Mouse (Mus musculus) embryonic facial prominence, embryonic 14.5 days (tissue): Measurements from ENCODE around the gene Slc17a8. TPM values are rescaled to one million over a fixed set of nuclear protein-coding genes. Genes with fewer than 3 reads are reported as not detected.

ENCODE experiments used
- ATAC-seq: fragments of 200-750 bp; cut with Nextera tagmentation; 2 replicates; pipeline ENCODE4 v1.8.0; 2017; ENCODE audit warnings: low read depth, moderate number of reproducible peaks, moderate TSS enrichment
- DNase-seq: peaks from one replicate; pipeline ENCODE4 v3.0.0-alpha.2; 2015; ENCODE audit warnings: low spot score
- H3K27ac ChIP-seq: fragments of 300-500 bp; sonication (generic); replicated peaks from 2 replicates; pipeline ENCODE4 v1.5.1; 2014; ENCODE audit warnings: low read depth, mild to moderate bottlenecking, low read length, moderate library complexity
- H3K27me3 ChIP-seq: fragments of 300-500 bp; sonication (generic); replicated peaks from 2 replicates; pipeline ENCODE4 v1.6.1; 2014; ENCODE audit warnings: low read length; ENCODE audit not compliant: control insufficient read depth, insufficient read depth
- H3K36me3 ChIP-seq: fragments of 300-500 bp; sonication (generic); 2 replicates; pipeline ENCODE4 v1.6.1; 2014; ENCODE audit warnings: low read length, mixed read lengths; ENCODE audit not compliant: control insufficient read depth, insufficient read depth
- H3K4me1 ChIP-seq: fragments of 300-500 bp; sonication (generic); 2 replicates; pipeline ENCODE4 v1.6.1; 2014; ENCODE audit warnings: antibody characterized with exemption, low read length; ENCODE audit not compliant: control insufficient read depth, insufficient read depth
- H3K4me2 ChIP-seq: fragments of 300-500 bp; sonication (generic); 2 replicates; pipeline ENCODE4 v1.6.1; 2014; ENCODE audit warnings: low read depth, mild to moderate bottlenecking, low read length, moderate library complexity, mixed read lengths
- H3K4me3 ChIP-seq: fragments of 300-500 bp; sonication (generic); 2 replicates; pipeline ENCODE4 v1.5.1; 2014; ENCODE audit warnings: low read depth, mild to moderate bottlenecking, low read length
- H3K9ac ChIP-seq: fragments of 300-500 bp; sonication (generic); 2 replicates; pipeline ENCODE4 v1.6.1; 2014; ENCODE audit warnings: low read depth, mild to moderate bottlenecking, low read length, moderate library complexity, mixed read lengths
- H3K9me3 ChIP-seq: fragments of 300-500 bp; sonication (generic); 2 replicates; pipeline ENCODE4 v1.6.1; 2016; ENCODE audit warnings: low read length; ENCODE audit not compliant: control insufficient read depth
- WGBS: fragments of 180-500 bp; shearing (Covaris S2); extraction: QIAGEN DNeasy Blood & Tissue Kit; methylation state at CpG from one replicate; pipeline ENCODE4 v1.1.7; 2014; 5-methylcytosine and 5-hydroxymethylcytosine counted together
- polyA plus RNA-seq: library from polyadenylated mRNA; unstranded; fragments of >200 nt; fragmentation: Nextera tagmentation; extraction: Ambion mirVana; gene quantifications from 2 replicates; pipeline ENCODE4 v1.2.1, GENCODE M21; 2014

Slc17a8 gene
- polyA plus RNA-seq, 1 experiment from 2014 or later: 0.04 TPM

DNA sequence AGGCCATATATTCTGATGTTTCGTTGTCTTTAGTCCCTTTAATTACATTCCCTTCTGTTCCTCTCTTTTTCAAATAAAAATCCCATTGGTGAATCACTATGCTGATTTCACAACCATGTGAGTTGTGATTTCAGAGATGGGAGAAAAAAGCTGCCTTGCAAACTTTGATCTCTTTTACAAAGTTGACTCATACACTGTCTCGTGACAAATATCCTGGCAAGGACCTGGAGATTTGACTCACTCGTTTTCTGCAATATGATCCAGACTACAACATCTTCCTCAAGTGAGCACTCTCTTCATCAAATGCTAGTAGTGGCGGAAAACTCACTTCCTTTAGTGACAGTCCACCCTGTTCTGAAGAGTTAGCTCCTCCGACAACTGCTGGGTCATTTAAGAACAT lies 21.7 kb downstream of the Slc17a8 start:
- WGBS: 65% methylated on average over 5 of the region's 5 CpGs
- Histone ChIP-seq H3K9me3 (no peaks in the 10 kb centered on the region), H3K36me3 (no peaks in the 10 kb centered on the region), H3K27me3 (no peaks in the 10 kb centered on the region), H3K4me3 (no peak overlapping the region), H3K4me2 (no peak overlapping the region), H3K4me1 (no peaks in the 10 kb centered on the region), H3K27ac (no peak overlapping the region), H3K9ac (no peak overlapping the region)
- ATAC-seq (no peak), DNase-seq (no peak)

DNA sequence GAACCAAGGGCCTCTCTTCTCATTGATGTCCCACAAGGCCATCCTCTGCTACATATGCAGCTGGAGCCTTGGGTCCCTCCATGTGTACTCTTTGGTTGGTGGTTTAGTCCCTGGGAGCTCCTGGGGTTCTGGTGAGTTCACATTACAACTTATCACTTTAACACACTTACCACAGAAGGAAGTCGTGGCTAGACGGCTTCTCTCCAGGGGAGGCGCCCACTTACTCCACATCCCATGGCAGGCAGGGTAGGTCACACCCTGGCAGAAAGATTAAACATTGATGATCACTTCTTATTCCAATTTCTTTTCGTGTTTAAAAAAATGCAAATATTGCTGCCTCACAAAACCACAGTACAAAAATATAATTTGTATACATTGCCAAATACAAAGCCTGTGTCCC lies 23.8 kb downstream of the Slc17a8 start:
- DNase-seq: no peak
- WGBS: 78% methylated on average over 4 of the region's 4 CpGs
- Histone ChIP-seq H3K9ac (no peak overlapping the region), H3K27ac (no peak overlapping the region), H3K36me3 (no peaks in the 10 kb centered on the region), H3K9me3 (no peaks in the 10 kb centered on the region), H3K27me3 (no peaks in the 10 kb centered on the region), H3K4me3 (no peak overlapping the region), H3K4me2 (no peak overlapping the region), H3K4me1 (no peaks in the 10 kb centered on the region)
- no peak for ATAC-seq

DNA sequence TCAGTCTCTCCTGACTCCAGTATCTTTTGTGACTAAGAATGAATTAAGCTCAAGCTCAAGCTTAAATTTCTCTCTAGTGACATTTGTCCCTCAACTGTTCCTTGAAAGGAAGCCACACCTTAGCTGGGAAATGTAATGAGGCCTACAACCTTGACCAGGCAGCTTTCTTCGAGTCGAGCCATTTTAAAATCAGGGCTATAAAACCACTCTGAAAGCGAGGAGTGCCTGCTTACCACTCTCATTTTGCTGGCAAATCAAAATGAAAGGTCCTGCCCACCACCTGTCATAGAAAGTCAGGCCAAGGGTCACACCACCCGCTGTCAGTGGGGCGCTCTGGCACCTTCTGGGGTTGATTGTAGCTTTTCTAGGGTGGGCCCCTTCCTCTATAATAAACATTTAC lies 25.1 kb downstream of the Slc17a8 start:
- H3K27me3 ChIP-seq: no peaks in the 10 kb centered on the region
- H3K9ac ChIP-seq: no peak overlapping the region
- no peak overlapping the region for H3K4me2 ChIP-seq
- H3K36me3 ChIP-seq: no peaks in the 10 kb centered on the region
- no peaks in the 10 kb centered on the region for H3K9me3 ChIP-seq
- 89% methylated on average over 5 of the region's 5 CpGs for WGBS
- no peak overlapping the region for H3K4me3 ChIP-seq
- ATAC-seq (no peak), DNase-seq (no peak)
- no peaks in the 10 kb centered on the region for H3K4me1 ChIP-seq
- H3K27ac ChIP-seq: no peak overlapping the region

DNA sequence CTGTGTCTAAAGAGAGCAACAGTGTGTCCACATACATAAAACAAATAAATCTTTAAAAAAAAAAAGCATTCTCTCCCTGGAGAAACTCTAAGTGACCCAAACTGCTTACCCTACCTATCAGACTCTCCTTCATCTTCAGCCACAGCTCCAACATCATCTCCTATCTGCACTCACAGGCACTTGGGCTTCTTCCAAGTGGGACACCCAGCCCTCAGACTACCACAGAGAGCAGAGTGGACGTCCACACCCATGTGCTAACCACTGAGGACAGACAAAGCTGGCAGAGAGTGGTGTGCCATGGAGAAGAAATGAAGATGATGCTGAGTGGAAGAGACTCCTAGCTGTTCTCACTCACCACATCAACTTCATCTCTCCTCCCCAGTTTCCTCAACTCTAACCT lies 25.5 kb downstream of the Slc17a8 start:
- H3K4me3 ChIP-seq: no peak overlapping the region
- DNase-seq (no peak), ATAC-seq (no peak)
- 52% methylated on average over 1 of the region's 1 CpGs for whole genome bisulfite sequencing
- H3K27ac ChIP-seq: no peak overlapping the region
- no peaks in the 10 kb centered on the region for H3K4me1 ChIP-seq
- H3K9ac ChIP-seq: no peak overlapping the region
- no peaks in the 10 kb centered on the region for H3K27me3 ChIP-seq
- H3K9me3 ChIP-seq: no peaks in the 10 kb centered on the region
- no peaks in the 10 kb centered on the region for H3K36me3 ChIP-seq
- H3K4me2 ChIP-seq: no peak overlapping the region

DNA sequence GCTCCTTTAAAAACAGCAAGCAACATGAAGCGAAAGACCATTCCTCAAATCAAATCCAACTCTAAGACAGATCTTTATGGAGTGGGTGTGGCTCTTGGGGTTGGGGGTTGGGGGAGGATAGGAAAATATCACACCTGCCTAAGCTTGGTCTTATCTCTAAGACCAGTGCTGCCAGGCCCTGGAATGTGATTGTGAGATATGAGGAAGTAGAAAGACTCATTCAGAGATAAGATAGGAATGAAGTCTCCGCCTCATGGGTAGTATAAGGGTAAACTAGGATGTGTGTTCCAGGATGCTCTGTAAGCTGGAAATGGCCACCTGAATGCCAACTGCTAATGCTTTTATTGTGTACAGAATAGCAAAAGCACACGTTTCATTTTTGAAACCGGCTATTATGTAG lies 26.7 kb downstream of the Slc17a8 start:
- no peak overlapping the region for H3K4me2 ChIP-seq
- no peaks in the 10 kb centered on the region for H3K4me1 ChIP-seq
- DNase-seq (no peak), ATAC-seq (no peak)
- no peaks in the 10 kb centered on the region for H3K36me3 ChIP-seq
- H3K27ac ChIP-seq: no peak overlapping the region
- WGBS: 81% methylated on average over 4 of the region's 4 CpGs
- H3K27me3 ChIP-seq: no peaks in the 10 kb centered on the region
- no peak overlapping the region for H3K9ac ChIP-seq
- no peaks in the 10 kb centered on the region for H3K9me3 ChIP-seq
- H3K4me3 ChIP-seq: no peak overlapping the region

DNA sequence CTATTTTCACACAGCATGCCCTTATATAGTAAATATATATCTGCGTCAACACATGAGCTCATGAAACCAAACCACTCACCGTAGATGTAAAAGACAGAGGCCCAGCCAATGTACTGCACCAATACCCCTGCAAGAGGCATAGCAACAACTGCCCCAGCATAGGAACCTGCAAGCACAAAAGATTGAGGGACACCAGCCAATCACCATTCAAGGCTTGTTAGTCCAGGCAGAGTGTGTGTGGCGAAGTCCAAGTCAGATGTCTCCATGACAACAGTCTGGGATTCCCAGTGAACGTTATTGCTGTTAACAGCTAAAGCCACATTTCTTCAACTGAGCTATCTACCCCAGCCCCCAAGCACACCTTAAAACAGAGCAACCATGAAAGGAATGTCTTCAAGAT lies 28.3 kb downstream of the Slc17a8 start:
- whole genome bisulfite sequencing: 70% methylated on average over 4 of the region's 4 CpGs
- Histone ChIP-seq H3K4me1 (no peaks in the 10 kb centered on the region), H3K4me2 (no peak overlapping the region), H3K27me3 (no peaks in the 10 kb centered on the region), H3K36me3 (no peaks in the 10 kb centered on the region), H3K9ac (no peak overlapping the region), H3K9me3 (no peaks in the 10 kb centered on the region), H3K27ac (no peak overlapping the region), H3K4me3 (no peak overlapping the region)
- ATAC-seq: no peak
- no peak for DNase-seq

DNA sequence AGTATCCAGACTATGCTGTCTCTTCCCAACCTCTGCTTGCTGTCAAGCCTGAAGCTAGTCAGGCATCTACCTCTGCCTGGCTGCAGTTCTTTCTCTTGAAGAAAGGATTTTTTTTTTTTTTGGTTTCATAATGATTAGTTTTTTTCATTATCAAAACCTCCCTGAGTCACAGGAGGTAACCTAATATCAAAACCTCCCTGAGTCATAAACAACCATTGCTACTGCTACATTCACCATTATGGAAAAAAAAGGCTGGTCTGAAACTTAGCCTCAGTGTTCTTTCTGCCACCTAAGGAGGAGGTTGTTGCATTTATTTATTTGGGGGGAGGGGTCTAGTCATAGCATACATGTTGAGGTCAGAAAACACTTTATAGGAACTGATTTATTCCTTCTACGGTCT lies 31.2 kb downstream of the Slc17a8 start:
- H3K9me3 ChIP-seq: no peaks in the 10 kb centered on the region
- no peaks in the 10 kb centered on the region for H3K4me1 ChIP-seq
- ATAC-seq: no peak
- H3K27me3 ChIP-seq: no peaks in the 10 kb centered on the region
- WGBS: 94% methylated on average over 1 of the region's 1 CpGs
- H3K36me3 ChIP-seq: no peaks in the 10 kb centered on the region
- H3K27ac ChIP-seq: no peak overlapping the region
- no peak overlapping the region for H3K4me2 ChIP-seq
- no peak for DNase-seq
- no peak overlapping the region for H3K4me3 ChIP-seq
- H3K9ac ChIP-seq: no peak overlapping the region

DNA sequence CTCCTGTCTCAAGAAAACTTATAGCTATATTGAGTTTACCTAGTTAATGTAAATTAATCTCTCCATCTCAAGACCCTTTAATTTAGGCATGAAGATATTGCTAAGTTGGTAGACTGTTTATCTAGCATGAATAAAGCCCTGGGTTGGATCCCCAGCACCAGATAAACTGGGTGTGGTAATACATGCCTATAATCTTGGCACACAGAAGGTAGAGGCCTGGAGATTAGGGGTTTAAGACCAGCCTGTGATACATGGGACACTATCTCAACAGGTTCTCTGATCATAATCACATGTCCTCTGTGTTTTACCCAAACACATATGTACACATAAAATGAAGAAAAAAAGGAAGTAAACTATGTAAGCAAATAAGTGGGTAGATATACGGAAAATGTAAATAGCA lies 32.3 kb downstream of the Slc17a8 start:
- no peak for ATAC-seq
- Histone ChIP-seq H3K4me1 (no peaks in the 10 kb centered on the region), H3K27ac (no peak overlapping the region), H3K9ac (no peak overlapping the region), H3K4me2 (no peak overlapping the region), H3K4me3 (no peak overlapping the region), H3K9me3 (no peaks in the 10 kb centered on the region), H3K27me3 (no peaks in the 10 kb centered on the region), H3K36me3 (no peaks in the 10 kb centered on the region)
- WGBS: 88% methylated on average over 1 of the region's 1 CpGs
- no peak for DNase-seq

DNA sequence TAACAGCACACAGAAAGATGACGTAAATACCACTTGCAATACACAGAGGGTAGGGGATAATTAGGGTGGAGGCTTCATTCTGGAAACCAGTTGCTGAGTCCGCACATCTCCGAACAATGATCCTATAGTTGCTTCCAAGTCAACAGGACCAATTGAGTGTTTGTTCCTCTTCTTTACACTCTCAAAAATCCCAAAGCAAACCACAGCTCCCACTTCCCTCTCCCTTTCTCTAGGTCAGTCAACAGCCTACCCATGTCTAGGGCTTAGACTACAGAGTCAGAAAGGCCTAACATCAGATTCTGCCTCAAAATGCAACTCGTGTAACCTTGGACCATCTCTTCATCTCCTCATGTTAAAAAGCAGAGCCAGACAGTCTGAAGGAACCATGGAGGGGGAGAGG lies 36.3 kb downstream of the Slc17a8 start:
- ATAC-seq: no peak
- H3K4me2 ChIP-seq: no peak overlapping the region
- 83% methylated on average over 4 of the region's 4 CpGs for WGBS

More for the DNA sequence above, 36.3 kb downstream of the Slc17a8 start:
- no peak overlapping the region for H3K27ac ChIP-seq
- no peaks in the 10 kb centered on the region for H3K36me3 ChIP-seq
- H3K4me1 ChIP-seq: no peaks in the 10 kb centered on the region
- H3K4me3 ChIP-seq: no peak overlapping the region
- H3K9me3 ChIP-seq: no peaks in the 10 kb centered on the region
- no peak for DNase-seq
- no peak overlapping the region for H3K9ac ChIP-seq
- H3K27me3 ChIP-seq: no peaks in the 10 kb centered on the region
